Mouse (Mus musculus) intestine, embryonic 15.5 days (tissue): Measurements from ENCODE around the gene Reg3a. TPM values are rescaled to one million over a fixed set of nuclear protein-coding genes. Genes with fewer than 3 reads are reported as not detected.
"Not testable (repeated sequence)": the region's sequence is repeated elsewhere in the genome, so short reads cannot be mapped to it uniquely, and the experiment has no call there.

Source experiments
- ATAC-seq: fragments of 200-750 bp; cut with Nextera tagmentation; 2 replicates; pipeline ENCODE4 v1.8.0; 2017; ENCODE audit warnings: moderate TSS enrichment, moderate library complexity
- H3K27ac ChIP-seq: fragments of 300-500 bp; sonication (generic); 2 replicates; pipeline ENCODE4 v1.5.1; 2015; ENCODE audit warnings: mild to moderate bottlenecking, inconsistent platforms
- H3K27me3 ChIP-seq: fragments of 300-500 bp; sonication (generic); replicated peaks from 2 replicates; pipeline ENCODE4 v1.6.1; 2015; ENCODE audit warnings: inconsistent platforms
- H3K36me3 ChIP-seq: fragments of 300-500 bp; sonication (generic); 2 replicates; pipeline ENCODE4 v1.6.1; 2015; ENCODE audit warnings: inconsistent platforms
- H3K4me1 ChIP-seq: fragments of 300-500 bp; sonication (generic); replicated peaks from 2 replicates; pipeline ENCODE4 v1.6.1; 2015; ENCODE audit warnings: inconsistent platforms
- H3K4me2 ChIP-seq: fragments of 300-500 bp; sonication (generic); replicated peaks from 2 replicates; pipeline ENCODE4 v1.6.1; 2015; ENCODE audit warnings: mild to moderate bottlenecking, inconsistent platforms
- H3K4me3 ChIP-seq: fragments of 300-500 bp; sonication (generic); replicated peaks from 2 replicates; pipeline ENCODE4 v1.5.1; 2015; ENCODE audit warnings: inconsistent platforms
- H3K9ac ChIP-seq: fragments of 300-500 bp; sonication (generic); 2 replicates; pipeline ENCODE4 v1.6.1; 2015; ENCODE audit warnings: inconsistent platforms
- H3K9me3 ChIP-seq: fragments of 300-500 bp; sonication (generic); 2 replicates; pipeline ENCODE4 v1.6.1; 2016; ENCODE audit warnings: inconsistent platforms
- WGBS: fragments of 180-500 bp; shearing (Covaris S2); methylation state at CpG from one replicate; pipeline ENCODE4 v1.1.7; 2015; 5-methylcytosine and 5-hydroxymethylcytosine counted together
- polyA plus RNA-seq: library from polyadenylated mRNA; unstranded; fragments of >200 nt; fragmentation: Nextera tagmentation; extraction: Ambion mirVana; gene quantifications from 2 replicates; pipeline ENCODE4 v1.2.1, GENCODE M21; 2015

The Reg3a gene
- not detected in 2 replicates for polyA plus RNA-seq

- H3K4me1 ChIP-seq = no peaks in the 10 kb centered on the region
- H3K9me3 ChIP-seq = no peaks in the 10 kb centered on the region
- no peaks in the 10 kb centered on the region for H3K36me3 ChIP-seq
- H3K27me3 ChIP-seq = no peaks in the 10 kb centered on the region
- H3K27ac ChIP-seq = no peak within 1 kb of the TSS
- ATAC-seq = no peak
- H3K4me2 ChIP-seq = no peak within 1 kb of the TSS
- no peak within 1 kb of the TSS for H3K9ac ChIP-seq
- H3K4me3 ChIP-seq = no peak within 1 kb of the TSS
Observed at GRCm38 (mm10) chr6:78380409-78380808, at the start of gene Reg3a. Reg3a (plus strand) TSS chr6:78380709.

- no peaks in the 10 kb centered on the region for H3K9me3 ChIP-seq
- ATAC-seq = peak; percentile 45; the same call in 1 of the 2 replicates
- no peaks in the 10 kb centered on the region for H3K4me1 ChIP-seq
- H3K4me2 ChIP-seq = no peak overlapping the region
- H3K9ac ChIP-seq = no peak overlapping the region
- H3K4me3 ChIP-seq = no peak overlapping the region
- H3K27ac ChIP-seq = no peak overlapping the region
- no peaks in the 10 kb centered on the region for H3K36me3 ChIP-seq
- WGBS = 26% methylated on average over 7 of the region's 7 CpGs
- H3K27me3 ChIP-seq = no peaks in the 10 kb centered on the region
Observed at GRCm38 (mm10) chr6:78331919-78332569, 48.5 kb upstream of the Reg3a start.

GRCm38 (mm10) chr6:78340296-78340695 lies 40.2 kb upstream of the Reg3a start:
- Histone ChIP-seq H3K36me3 (no peaks in the 10 kb centered on the region), H3K4me2 (no peak overlapping the region), H3K9me3 (no peaks in the 10 kb centered on the region), H3K4me1 (no peaks in the 10 kb centered on the region), H3K4me3 (no peak overlapping the region), H3K9ac (no peak overlapping the region), H3K27ac (no peak overlapping the region), H3K27me3 (no peaks in the 10 kb centered on the region)
- no peak for ATAC-seq

DNA sequence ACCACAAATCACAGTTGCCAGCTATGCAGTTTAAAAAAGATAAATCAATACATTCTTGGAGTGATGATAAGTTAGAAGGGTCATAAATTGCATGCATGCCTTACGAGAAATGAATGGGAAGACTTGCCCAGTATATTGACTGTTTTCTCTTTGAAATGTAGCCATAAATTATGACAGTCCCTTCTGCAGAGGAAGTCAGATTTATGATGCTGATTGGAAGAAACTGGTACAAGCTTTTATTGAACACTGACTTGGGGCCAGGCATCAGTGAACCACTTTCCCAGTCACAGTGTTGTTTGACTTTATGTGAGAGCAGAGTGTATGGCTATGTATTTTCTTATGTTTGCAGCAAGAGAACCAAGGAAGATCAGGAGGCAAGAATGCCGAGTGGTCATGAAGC lies 38.8 kb upstream of the Reg3a start:
- Histone ChIP-seq H3K4me2 (no peak overlapping the region), H3K4me1 (no peaks in the 10 kb centered on the region), H3K27me3 (no peaks in the 10 kb centered on the region), H3K27ac (no peak overlapping the region), H3K4me3 (no peak overlapping the region), H3K36me3 (no peaks in the 10 kb centered on the region), H3K9ac (no peak overlapping the region), H3K9me3 (no peaks in the 10 kb centered on the region)
- 55% methylated on average over 2 of the region's 2 CpGs for WGBS
- peak; percentile 61 for ATAC-seq

DNA sequence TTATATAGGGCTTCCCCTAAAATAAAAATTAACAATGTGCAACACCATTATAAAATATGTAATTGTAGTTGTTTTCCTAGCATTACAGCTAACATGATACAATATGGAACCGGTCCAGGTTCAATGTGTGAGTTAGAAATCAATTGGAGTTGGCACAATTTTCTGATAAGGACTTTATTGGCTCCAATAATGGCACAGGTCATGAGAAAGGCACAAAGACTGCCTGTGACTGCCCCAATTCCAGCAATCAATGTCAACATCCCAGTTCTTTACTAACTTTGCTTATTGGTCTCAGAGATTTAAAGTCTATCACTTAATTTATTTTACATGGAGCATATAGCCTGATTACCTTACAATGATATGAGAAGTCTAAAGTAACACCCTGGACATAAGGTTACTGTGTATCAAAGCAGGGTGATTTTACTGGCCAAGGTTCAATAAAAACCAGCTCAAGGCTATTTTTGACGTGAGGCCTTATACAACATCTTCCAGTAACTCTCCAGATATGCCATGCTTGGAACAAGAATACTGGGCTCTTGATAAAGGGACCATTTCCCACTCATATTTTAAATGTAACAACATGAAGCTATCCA lies 18.4 kb upstream of the Reg3a start:
- Histone ChIP-seq H3K36me3 (no peaks in the 10 kb centered on the region), H3K27me3 (no peaks in the 10 kb centered on the region), H3K4me1 (no peaks in the 10 kb centered on the region), H3K27ac (no peak overlapping the region), H3K9me3 (no peaks in the 10 kb centered on the region), H3K4me3 (no peak overlapping the region), H3K4me2 (no peak overlapping the region), H3K9ac (no peak overlapping the region)
- 52% methylated on average over 2 of the region's 2 CpGs for WGBS
- peak; percentile 87 for ATAC-seq

GRCm38 (mm10) chr6:78370357-78370756 lies 10.2 kb upstream of the Reg3a start, which contains the start of gene Reg3b:
Reg3b (plus strand) TSS chr6:78370657.
- Histone ChIP-seq H3K9me3 (no peaks in the 10 kb centered on the region), H3K27ac (no peak within 1 kb of the TSS), H3K36me3 (no peaks in the 10 kb centered on the region), H3K27me3 (no peaks in the 10 kb centered on the region), H3K4me2 (no peak within 1 kb of the TSS), H3K4me3 (no peak within 1 kb of the TSS), H3K9ac (no peak within 1 kb of the TSS), H3K4me1 (no peaks in the 10 kb centered on the region)
- ATAC-seq = no peak
- 66% methylated on average over 2 of the region's 2 CpGs for WGBS

- Histone ChIP-seq H3K9ac (no peak within 1 kb of the TSS), H3K9me3 (no peaks in the 10 kb centered on the region), H3K27ac (no peak within 1 kb of the TSS), H3K36me3 (no peaks in the 10 kb centered on the region), H3K4me3 (no peak within 1 kb of the TSS), H3K27me3 (no peaks in the 10 kb centered on the region), H3K4me1 (no peaks in the 10 kb centered on the region), H3K4me2 (no peak within 1 kb of the TSS)
- ATAC-seq = no peak
- WGBS = 71% methylated on average over 2 of the region's 2 CpGs
Observed at GRCm38 (mm10) chr6:78378765-78379164, 1.7 kb upstream of the Reg3a start, which contains the start of gene Reg3d. Reg3d (minus strand) TSS chr6:78378865.

DNA sequence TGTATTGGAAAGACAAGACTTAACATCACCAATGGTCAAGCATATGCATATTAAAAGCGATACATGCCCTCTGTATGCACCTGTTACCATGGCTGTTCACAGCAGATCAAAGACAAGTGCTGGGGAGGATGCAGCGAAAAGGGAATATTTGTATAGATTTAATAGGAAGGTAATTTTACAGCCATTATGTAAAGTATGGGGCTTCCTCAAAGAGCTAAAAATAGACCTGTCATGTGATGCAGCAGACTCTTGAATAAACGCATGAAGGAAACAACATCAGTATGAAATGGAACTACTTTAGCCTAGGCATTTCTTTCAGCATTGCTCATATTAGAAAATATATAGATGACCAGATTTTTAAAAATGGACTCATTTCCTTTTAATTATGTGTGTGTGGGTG lies 5.1 kb downstream of the Reg3a start:
- Histone ChIP-seq H3K27me3 (no peaks in the 10 kb centered on the region), H3K9me3 (no peaks in the 10 kb centered on the region), H3K36me3 (no peaks in the 10 kb centered on the region), H3K4me2 (no peak overlapping the region), H3K4me1 (no peaks in the 10 kb centered on the region), H3K9ac (no peak overlapping the region), H3K4me3 (no peak overlapping the region), H3K27ac (no peak overlapping the region)
- 85% methylated on average over 3 of the region's 3 CpGs for WGBS
- no peak for ATAC-seq

DNA sequence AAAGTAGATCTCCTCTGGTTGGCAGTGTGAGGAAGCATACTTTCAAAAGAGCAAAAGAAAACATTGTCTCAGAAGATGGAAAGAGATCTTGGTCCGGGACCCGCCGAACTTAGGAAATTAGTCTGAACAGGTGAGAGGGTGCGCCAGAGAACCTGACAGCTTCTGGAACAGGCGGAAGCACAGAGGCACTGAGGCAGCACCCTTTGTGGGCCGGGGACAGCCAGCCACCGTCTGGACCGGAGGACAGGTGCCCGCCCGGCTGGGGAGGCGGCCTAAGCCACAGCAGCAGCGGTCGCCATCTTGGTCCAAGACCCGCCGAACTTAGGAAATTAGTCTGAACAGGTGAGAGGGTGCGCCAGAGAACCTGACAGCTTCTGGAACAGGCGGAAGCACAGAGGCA lies 14.8 kb downstream of the Reg3a start, which contains the start of gene Reg2:
Reg2 (plus strand) TSS at position 301 of the 400 bp plus-strand sequence.
- ATAC-seq, H3K9me3 ChIP-seq, H3K4me2 ChIP-seq, H3K36me3 ChIP-seq, H3K4me3 ChIP-seq, H3K27ac ChIP-seq, H3K9ac ChIP-seq, H3K27me3 ChIP-seq, H3K4me1 ChIP-seq: not testable (repeated sequence)
- WGBS = 100% methylated on average over 4 of the region's 17 CpGs

- H3K27me3 ChIP-seq, H3K4me2 ChIP-seq, H3K27ac ChIP-seq, H3K36me3 ChIP-seq, H3K9ac ChIP-seq, H3K9me3 ChIP-seq, ATAC-seq, H3K4me1 ChIP-seq, H3K4me3 ChIP-seq: not testable (repeated sequence)
Observed at GRCm38 (mm10) chr6:78422411-78422810, 41.9 kb downstream of the Reg3a start, which contains the start of gene Reg1. Reg1 (plus strand) TSS chr6:78422711.

DNA sequence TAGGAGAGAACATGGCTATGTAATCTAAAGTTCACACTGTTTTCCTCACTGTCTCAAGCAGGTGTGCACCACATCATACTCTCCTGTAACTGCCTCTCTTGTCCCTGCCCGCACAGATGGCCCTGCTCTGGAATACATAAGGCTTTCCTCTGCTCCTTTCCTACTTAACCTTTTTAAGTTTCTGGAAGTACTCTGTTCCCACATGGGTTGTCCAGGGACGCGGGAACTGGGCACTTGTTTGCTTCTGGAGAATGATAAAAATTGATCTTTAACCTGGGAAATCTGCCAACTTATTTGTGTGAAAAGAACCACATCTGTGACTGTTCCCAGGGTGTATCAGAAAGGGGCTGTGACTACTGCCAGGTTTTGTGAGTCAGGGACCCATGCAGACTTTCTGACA lies 45.0 kb downstream of the Reg3a start:
- Histone ChIP-seq H3K9me3 (no peaks in the 10 kb centered on the region), H3K9ac (no peak overlapping the region), H3K4me3 (no peak overlapping the region), H3K4me1 (no peaks in the 10 kb centered on the region), H3K27me3 (no peaks in the 10 kb centered on the region), H3K4me2 (no peak overlapping the region), H3K27ac (no peak overlapping the region), H3K36me3 (no peaks in the 10 kb centered on the region)
- peak; percentile 61 for ATAC-seq
- 59% methylated on average over 3 of the region's 3 CpGs for WGBS
